Mouse (Mus musculus) hindbrain, embryonic 16.5 days (tissue): Measurements from ENCODE around the gene Trpc5. TPM values are rescaled to one million over a fixed set of nuclear protein-coding genes. Genes with fewer than 3 reads are reported as not detected.

Experiments
- ATAC-seq: fragments of 200-750 bp; cut with Nextera tagmentation; 2 replicates; pipeline ENCODE4 v1.8.0; 2017; ENCODE audit warnings: moderate TSS enrichment, moderate library complexity
- H3K27ac ChIP-seq: fragments of 300-500 bp; sonication (generic); 2 replicates; pipeline ENCODE4 v1.5.1; 2014; ENCODE audit warnings: low read depth, mild to moderate bottlenecking, control low read depth, low read length, moderate library complexity
- H3K27me3 ChIP-seq: fragments of 300-500 bp; sonication (generic); replicated peaks from 2 replicates; pipeline ENCODE4 v1.6.1; 2014; ENCODE audit warnings: low read length; ENCODE audit not compliant: control insufficient read depth, insufficient read depth
- H3K36me3 ChIP-seq: fragments of 300-500 bp; sonication (generic); 2 replicates; pipeline ENCODE4 v1.6.1; 2014; ENCODE audit warnings: mild to moderate bottlenecking, low read length, moderate library complexity, mixed read lengths; ENCODE audit not compliant: control insufficient read depth, insufficient read depth
- H3K4me1 ChIP-seq: fragments of 300-500 bp; sonication (generic); 2 replicates; pipeline ENCODE4 v1.6.1; 2014; ENCODE audit warnings: low read depth, low read length; ENCODE audit not compliant: control insufficient read depth, insufficient read depth
- H3K4me2 ChIP-seq: fragments of 300-500 bp; sonication (generic); 2 replicates; pipeline ENCODE4 v1.6.1; 2014; ENCODE audit warnings: mild to moderate bottlenecking, low read length, control low read depth, moderate library complexity
- H3K4me3 ChIP-seq: fragments of 300-500 bp; sonication (generic); 2 replicates; pipeline ENCODE4 v1.5.1; 2014; ENCODE audit warnings: mild to moderate bottlenecking, low read length, control low read depth, moderate library complexity
- H3K9ac ChIP-seq: fragments of 300-500 bp; sonication (generic); 2 replicates; pipeline ENCODE4 v1.6.1; 2014; ENCODE audit warnings: low read depth, mild to moderate bottlenecking, control low read depth, low read length, moderate library complexity
- H3K9me3 ChIP-seq: fragments of 300-500 bp; sonication (generic); 2 replicates; pipeline ENCODE4 v1.6.1; 2014; ENCODE audit warnings: mild to moderate bottlenecking, low read length, moderate library complexity; ENCODE audit not compliant: control insufficient read depth
- WGBS: fragments of 180-500 bp; shearing (Covaris S2); extraction: QIAGEN DNeasy Blood & Tissue Kit; methylation state at CpG from one replicate; pipeline ENCODE4 v1.1.7; 2014; 5-methylcytosine and 5-hydroxymethylcytosine counted together
- polyA plus RNA-seq: library from polyadenylated mRNA; unstranded; fragments of >200 nt; fragmentation: Nextera tagmentation; extraction: Ambion mirVana; gene quantifications from 2 replicates; pipeline ENCODE4 v1.2.1, GENCODE M21; 2015

Trpc5 gene
- polyA plus RNA-seq, result 3.9 TPM in 2 replicates

DNA sequence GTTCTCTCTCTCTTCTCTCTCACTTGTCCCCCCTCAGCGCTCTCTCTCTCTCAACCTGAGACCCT is at the start of gene Trpc5:
TSS of gene Trpc5 (minus strand) at position 39 of the 65 bp plus-strand sequence.
- peak within 1 kb of the TSS; percentile 64 for H3K9ac ChIP-seq
- no peaks in the 10 kb centered on the region for H3K4me1 ChIP-seq
- no peak for ATAC-seq
- H3K27me3 ChIP-seq, result no peaks in the 10 kb centered on the region
- no peak within 1 kb of the TSS for H3K27ac ChIP-seq
- WGBS, result 33% methylated on average over 1 of the region's 1 CpGs
- H3K4me3 ChIP-seq, result peak within 1 kb of the TSS; percentile 48
- peak within 1 kb of the TSS; percentile 62 for H3K4me2 ChIP-seq
- no peaks in the 10 kb centered on the region for H3K36me3 ChIP-seq
- no peaks in the 10 kb centered on the region for H3K9me3 ChIP-seq

- H3K4me3 ChIP-seq, result no peak overlapping the region
- H3K9me3 ChIP-seq, result peaks cover 3% of the 10 kb centered on the region; the same call in 1 of the 2 replicates
- no peaks in the 10 kb centered on the region for H3K4me1 ChIP-seq
- ATAC-seq, result no peak
- no peaks in the 10 kb centered on the region for H3K36me3 ChIP-seq
- WGBS, result 81% methylated on average over 1 of the region's 1 CpGs
- H3K4me2 ChIP-seq, result no peak overlapping the region
- no peak overlapping the region for H3K27ac ChIP-seq
- no peak overlapping the region for H3K9ac ChIP-seq
- H3K27me3 ChIP-seq, result no peaks in the 10 kb centered on the region
Observed at GRCm38 (mm10) chrX:144716330-144716729, 28.4 kb upstream of the Trpc5 start.

- ATAC-seq, result peak; percentile 37
- no peak overlapping the region for H3K9ac ChIP-seq
- no peaks in the 10 kb centered on the region for H3K27me3 ChIP-seq
- no peaks in the 10 kb centered on the region for H3K4me1 ChIP-seq
- no peaks in the 10 kb centered on the region for H3K9me3 ChIP-seq
- peak overlapping the region; percentile 62 for H3K4me2 ChIP-seq
- peak overlapping the region; percentile 48 for H3K4me3 ChIP-seq
- no peaks in the 10 kb centered on the region for H3K36me3 ChIP-seq
- WGBS, result 16% methylated on average over 7 of the region's 7 CpGs
- no peak overlapping the region for H3K27ac ChIP-seq
Observed at GRCm38 (mm10) chrX:144689859-144690181, 1.8 kb upstream of the Trpc5 start.

DNA sequence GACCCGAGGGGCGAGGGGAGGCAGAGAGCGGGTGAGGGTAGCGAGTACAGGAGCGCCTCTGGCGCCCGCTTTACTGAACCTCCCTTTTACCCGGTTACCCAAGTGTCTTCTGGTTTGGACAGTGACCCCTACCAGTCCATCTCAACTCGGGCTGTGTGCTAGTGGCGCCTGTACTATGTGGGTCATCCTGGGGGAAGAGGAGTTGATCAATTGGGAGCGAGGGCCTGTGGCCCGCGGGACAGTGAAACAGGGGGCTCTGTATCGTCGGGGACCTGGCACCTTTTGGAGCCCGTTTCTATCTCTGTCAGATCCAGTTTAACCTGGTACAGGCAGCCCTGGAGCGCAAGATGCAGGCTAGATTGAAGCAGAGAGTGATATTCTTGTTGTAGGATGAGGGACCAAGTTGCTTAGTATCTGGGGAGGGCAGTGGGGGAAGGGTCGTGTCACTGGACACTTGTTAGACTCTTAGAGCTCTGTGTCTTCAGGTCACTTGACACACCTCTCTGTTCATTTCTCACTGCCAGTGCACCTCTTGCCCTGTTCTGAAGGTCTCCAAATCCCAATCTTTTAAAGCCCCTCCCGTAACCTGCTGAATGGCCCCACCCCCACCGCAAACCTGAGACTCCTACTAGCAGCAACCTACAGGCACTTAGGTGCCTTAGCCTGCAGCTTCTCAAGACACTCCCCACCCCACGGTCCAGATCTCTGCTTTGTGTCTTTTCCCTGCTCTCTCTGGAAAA is 1.3 kb upstream of the Trpc5 start:
- Histone ChIP-seq H3K9ac (peak overlapping the region; percentile 64), H3K4me1 (no peaks in the 10 kb centered on the region), H3K27ac (no peak overlapping the region), H3K9me3 (no peaks in the 10 kb centered on the region), H3K36me3 (no peaks in the 10 kb centered on the region), H3K4me3 (peak overlapping the region; percentile 48), H3K4me2 (peak overlapping the region; percentile 62), H3K27me3 (no peaks in the 10 kb centered on the region)
- peak; percentile 81 for ATAC-seq
- 17% methylated on average over 18 of the region's 21 CpGs for WGBS

GRCm38 (mm10) chrX:144688207-144689118 is 483 bp upstream of the Trpc5 start, which contains the start of gene Rtl4:
TSS of gene Rtl4 (plus strand) at chrX:144688907.
- Histone ChIP-seq H3K9ac (peak within 1 kb of the TSS; percentile 64), H3K4me1 (no peaks in the 10 kb centered on the region), H3K4me2 (peak within 1 kb of the TSS; percentile 62), H3K36me3 (no peaks in the 10 kb centered on the region), H3K27ac (no peak within 1 kb of the TSS), H3K27me3 (no peaks in the 10 kb centered on the region), H3K9me3 (no peaks in the 10 kb centered on the region), H3K4me3 (peak within 1 kb of the TSS; percentile 48)
- 33% methylated on average over 26 of the region's 31 CpGs for WGBS
- peak; percentile 85 for ATAC-seq

- no peaks in the 10 kb centered on the region for H3K9me3 ChIP-seq
- 38% methylated on average over 20 of the region's 20 CpGs for WGBS
- H3K4me3 ChIP-seq, result peak overlapping the region; percentile 48
- no peaks in the 10 kb centered on the region for H3K4me1 ChIP-seq
- H3K9ac ChIP-seq, result peak overlapping the region; percentile 64
- no peaks in the 10 kb centered on the region for H3K36me3 ChIP-seq
- H3K4me2 ChIP-seq, result peak overlapping the region; percentile 62
- no peaks in the 10 kb centered on the region for H3K27me3 ChIP-seq
- no peak for ATAC-seq
- no peak overlapping the region for H3K27ac ChIP-seq
Observed at GRCm38 (mm10) chrX:144687742-144688141, 238 bp downstream of the Trpc5 start.

- H3K36me3 ChIP-seq, result no peaks in the 10 kb centered on the region
- WGBS, result 77% methylated on average over 2 of the region's 2 CpGs
- no peak overlapping the region for H3K4me3 ChIP-seq
- H3K4me1 ChIP-seq, result no peaks in the 10 kb centered on the region
- no peak for ATAC-seq
- H3K4me2 ChIP-seq, result no peak overlapping the region
- no peaks in the 10 kb centered on the region for H3K9me3 ChIP-seq
- no peak overlapping the region for H3K9ac ChIP-seq
- no peaks in the 10 kb centered on the region for H3K27me3 ChIP-seq
- no peak overlapping the region for H3K27ac ChIP-seq
Observed at GRCm38 (mm10) chrX:144652196-144652595, 35.8 kb downstream of the Trpc5 start.

DNA sequence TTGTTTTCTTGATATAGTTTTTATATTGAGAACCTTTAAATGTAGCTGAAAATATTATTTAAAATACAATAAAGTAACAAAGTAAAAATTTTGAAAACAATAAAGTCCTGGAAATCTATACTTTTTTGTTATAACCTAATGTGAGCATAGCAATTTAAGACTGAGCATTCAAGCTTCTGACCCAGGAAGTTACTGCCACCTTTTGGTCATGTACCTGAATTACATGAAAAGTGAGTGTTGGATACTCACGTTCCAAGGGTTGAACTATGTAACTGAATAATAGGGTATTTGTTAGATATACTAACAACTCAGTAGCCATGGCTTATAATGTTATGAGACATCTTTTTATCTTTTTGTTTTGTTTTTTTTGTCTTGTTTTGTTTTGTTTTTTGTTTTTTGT is 42.6 kb downstream of the Trpc5 start:
- no peaks in the 10 kb centered on the region for H3K9me3 ChIP-seq
- H3K36me3 ChIP-seq, result no peaks in the 10 kb centered on the region
- H3K4me3 ChIP-seq, result no peak overlapping the region
- H3K4me1 ChIP-seq, result no peaks in the 10 kb centered on the region
- H3K27me3 ChIP-seq, result no peaks in the 10 kb centered on the region
- 38% methylated on average over 1 of the region's 1 CpGs for WGBS
- no peak overlapping the region for H3K9ac ChIP-seq
- no peak overlapping the region for H3K27ac ChIP-seq
- no peak overlapping the region for H3K4me2 ChIP-seq
- ATAC-seq, result no peak

DNA sequence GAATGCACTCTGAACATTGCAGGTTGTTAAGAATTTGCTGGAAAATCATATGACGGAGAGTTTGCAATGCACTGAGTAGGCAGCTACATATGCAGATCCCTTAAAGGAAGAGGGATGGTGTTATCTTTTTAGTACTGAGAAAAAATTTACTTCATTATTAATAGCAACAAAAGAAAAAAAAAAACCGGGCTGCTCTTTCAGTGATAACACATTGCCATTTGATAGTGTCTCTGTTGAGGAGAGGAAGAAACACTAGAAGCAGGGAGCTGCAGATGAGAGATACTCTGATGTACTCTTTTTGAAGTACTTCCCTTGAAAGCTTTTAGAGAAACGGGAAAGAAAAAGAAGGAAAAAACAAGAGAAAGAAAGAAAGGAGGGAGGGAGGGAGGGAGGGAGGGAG is 43.2 kb downstream of the Trpc5 start:
- H3K36me3 ChIP-seq, result no peaks in the 10 kb centered on the region
- H3K27me3 ChIP-seq, result no peaks in the 10 kb centered on the region
- no peak overlapping the region for H3K27ac ChIP-seq
- H3K4me1 ChIP-seq, result no peaks in the 10 kb centered on the region
- ATAC-seq, result no peak
- H3K4me3 ChIP-seq, result no peak overlapping the region
- H3K4me2 ChIP-seq, result no peak overlapping the region
- H3K9ac ChIP-seq, result no peak overlapping the region
- WGBS, result 63% methylated on average over 3 of the region's 3 CpGs
- H3K9me3 ChIP-seq, result no peaks in the 10 kb centered on the region
